Mouse (Mus musculus) limb, embryonic 10.5 days (tissue): Measurements from ENCODE around the gene Cd28. TPM values are rescaled to one million over a fixed set of nuclear protein-coding genes. Genes with fewer than 3 reads are reported as not detected.
"Not testable (repeated sequence)": the region's sequence is repeated elsewhere in the genome, so short reads cannot be mapped to it uniquely, and the experiment has no call there.

ENCODE experiments used
- DNase-seq: peaks from one replicate; pipeline ENCODE4 v3.0.0-alpha.2; 2017; ENCODE audit warnings: low spot score
- H3K27ac ChIP-seq: fragments of 300-500 bp; sonication (generic); 2 replicates; pipeline ENCODE4 v1.5.1; 2016; ENCODE audit warnings: mild to moderate bottlenecking
- H3K27me3 ChIP-seq: fragments of 300-500 bp; sonication (generic); 2 replicates; pipeline ENCODE4 v1.6.1; 2016; ENCODE audit warnings: low read depth, mild to moderate bottlenecking; ENCODE audit not compliant: poor library complexity, severe bottlenecking
- H3K36me3 ChIP-seq: fragments of 300-500 bp; sonication (generic); 2 replicates; pipeline ENCODE4 v1.6.1; 2016; ENCODE audit warnings: mild to moderate bottlenecking, moderate library complexity
- H3K4me1 ChIP-seq: fragments of 300-500 bp; sonication (generic); 2 replicates; pipeline ENCODE4 v1.6.1; 2016
- H3K4me3 ChIP-seq: fragments of 300-500 bp; sonication (generic); 2 replicates; pipeline ENCODE4 v1.5.1; 2016; ENCODE audit warnings: mild to moderate bottlenecking, moderate library complexity
- H3K9me3 ChIP-seq: fragments of 300-500 bp; sonication (generic); replicated peaks from 2 replicates; pipeline ENCODE4 v1.6.1; 2016; ENCODE audit warnings: mild to moderate bottlenecking
- WGBS: fragments of 180-500 bp; shearing (Covaris S2); methylation state at CpG from one replicate; pipeline ENCODE4 v1.1.7; 2016; 5-methylcytosine and 5-hydroxymethylcytosine counted together
- polyA plus RNA-seq: library from polyadenylated mRNA; unstranded; fragments of >200 nt; fragmentation: Nextera tagmentation; extraction: Ambion mirVana; gene quantifications from 2 replicates; pipeline ENCODE4 v1.2.1, GENCODE M21; 2016

Gene Cd28
- polyA plus RNA-seq, 1 experiment from 2014 or later, result 0.09 TPM

DNA sequence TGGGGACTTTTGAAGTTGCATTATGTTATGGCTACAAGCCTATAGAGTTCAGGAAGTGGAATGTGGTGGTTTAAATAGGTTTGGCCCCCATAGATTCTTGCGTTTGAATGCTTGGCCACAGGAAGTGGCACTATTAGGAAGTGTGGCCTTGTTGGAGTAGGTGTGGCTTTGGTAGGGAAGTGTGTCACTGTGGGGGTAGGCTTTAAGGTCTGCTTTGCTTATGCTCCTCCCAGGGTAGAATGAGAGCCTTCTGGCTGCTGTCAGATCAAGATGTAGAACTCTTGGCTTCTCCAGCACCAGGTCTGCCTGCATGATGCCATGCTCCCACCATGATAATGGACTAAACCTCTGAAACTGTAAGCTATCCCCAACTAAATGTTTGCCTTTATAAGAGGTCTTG lies 95.4 kb downstream of the Cd28 start:
- no peak overlapping the region for H3K4me3 ChIP-seq
- no peaks in the 10 kb centered on the region for H3K9me3 ChIP-seq
- no peaks in the 10 kb centered on the region for H3K4me1 ChIP-seq
- H3K27ac ChIP-seq, result no peak overlapping the region
- DNase-seq, result no peak
- H3K27me3 ChIP-seq, result no peaks in the 10 kb centered on the region
- 83% methylated on average over 1 of the region's 1 CpGs for WGBS
- no peaks in the 10 kb centered on the region for H3K36me3 ChIP-seq

GRCm38 (mm10) chr1:60813411-60813810 lies 96.8 kb downstream of the Cd28 start:
- DNase-seq, result no peak
- H3K27me3 ChIP-seq, result no peaks in the 10 kb centered on the region
- no peaks in the 10 kb centered on the region for H3K9me3 ChIP-seq
- no peaks in the 10 kb centered on the region for H3K4me1 ChIP-seq
- H3K36me3 ChIP-seq, result no peaks in the 10 kb centered on the region
- 88% methylated on average over 2 of the region's 2 CpGs for WGBS
- H3K27ac ChIP-seq, result no peak overlapping the region
- H3K4me3 ChIP-seq, result no peak overlapping the region

GRCm38 (mm10) chr1:60815912-60816311 lies 99.3 kb downstream of the Cd28 start:
- no peak for DNase-seq
- H3K36me3 ChIP-seq, result no peaks in the 10 kb centered on the region
- H3K4me3 ChIP-seq, result no peak overlapping the region
- H3K9me3 ChIP-seq, result no peaks in the 10 kb centered on the region
- no peak overlapping the region for H3K27ac ChIP-seq
- 91% methylated on average over 6 of the region's 6 CpGs for WGBS
- no peaks in the 10 kb centered on the region for H3K4me1 ChIP-seq
- no peaks in the 10 kb centered on the region for H3K27me3 ChIP-seq

DNA sequence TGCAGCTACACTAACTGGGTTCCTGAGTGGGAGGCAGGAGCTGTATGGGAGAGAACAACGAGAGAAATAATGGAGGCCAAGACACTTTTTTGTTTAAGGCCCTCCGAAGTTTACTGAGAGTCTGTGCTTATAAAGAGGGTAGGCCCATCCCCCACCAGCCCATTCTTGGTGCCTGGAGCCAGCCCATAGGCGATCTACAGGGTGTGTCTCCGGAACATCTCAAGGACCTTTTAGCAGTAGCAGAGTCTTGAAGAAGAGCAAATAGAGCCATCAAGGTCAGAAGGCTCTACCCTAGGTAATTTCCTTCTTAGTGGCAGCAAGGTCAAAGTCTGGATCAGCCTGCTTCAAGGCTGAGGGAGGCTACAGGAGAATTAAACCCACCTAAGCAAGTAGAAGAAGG lies 101.9 kb downstream of the Cd28 start:
- not testable (repeated sequence) for H3K36me3 ChIP-seq, H3K27ac ChIP-seq, H3K4me3 ChIP-seq, DNase-seq, H3K4me1 ChIP-seq, H3K27me3 ChIP-seq, H3K9me3 ChIP-seq
- 80% methylated on average over 4 of the region's 4 CpGs for WGBS

DNA sequence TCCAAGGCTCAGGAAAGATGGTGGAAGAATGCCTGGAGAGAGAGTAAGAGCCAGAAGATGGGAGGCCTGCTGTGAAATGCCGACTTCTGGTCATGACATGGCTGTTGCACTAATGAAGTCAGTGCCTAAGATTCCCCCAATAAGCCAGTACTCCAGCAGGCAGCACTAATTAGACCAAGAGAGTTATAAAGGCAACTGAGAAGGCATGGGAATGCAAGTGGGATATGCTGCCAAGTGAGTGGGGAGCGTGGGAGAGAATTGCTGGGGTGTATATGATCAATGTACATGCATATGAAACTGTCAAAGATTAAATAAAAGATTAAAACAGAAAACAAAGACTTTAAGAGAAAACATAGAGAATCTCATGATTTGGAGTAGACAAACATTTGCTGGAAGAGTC lies 103.4 kb downstream of the Cd28 start:
- no peaks in the 10 kb centered on the region for H3K27me3 ChIP-seq
- H3K27ac ChIP-seq, result no peak overlapping the region
- H3K36me3 ChIP-seq, result no peaks in the 10 kb centered on the region
- DNase-seq, result no peak
- no peaks in the 10 kb centered on the region for H3K4me1 ChIP-seq
- no peaks in the 10 kb centered on the region for H3K9me3 ChIP-seq
- no peak overlapping the region for H3K4me3 ChIP-seq
- 94% methylated on average over 2 of the region's 2 CpGs for WGBS

- Histone ChIP-seq H3K36me3 (no peaks in the 10 kb centered on the region), H3K4me3 (no peak overlapping the region), H3K27me3 (no peaks in the 10 kb centered on the region), H3K9me3 (no peaks in the 10 kb centered on the region), H3K27ac (no peak overlapping the region), H3K4me1 (no peaks in the 10 kb centered on the region)
- no peak for DNase-seq
- WGBS, result 82% methylated on average over 2 of the region's 2 CpGs
Observed at GRCm38 (mm10) chr1:60820981-60821380, 104.4 kb downstream of the Cd28 start.

DNA sequence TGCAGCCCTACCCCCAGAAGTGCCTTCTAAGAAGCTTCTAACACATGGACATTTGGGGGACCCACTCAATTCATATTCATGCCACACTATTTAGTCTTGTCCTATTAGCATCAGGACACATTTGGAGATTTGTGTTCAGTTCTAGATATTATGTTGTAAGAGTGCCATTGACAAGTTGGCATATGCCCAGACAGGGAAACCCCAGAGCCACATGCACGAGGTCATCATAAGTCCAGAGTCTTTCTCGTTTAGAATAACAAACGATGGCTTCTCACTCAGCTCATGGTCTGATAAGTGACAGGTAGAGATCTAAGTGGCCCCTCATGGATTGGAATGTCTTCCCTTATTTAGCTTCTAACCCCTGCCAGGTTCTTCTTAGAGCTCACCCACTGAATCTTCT lies 105.0 kb downstream of the Cd28 start:
- WGBS, result 84% methylated on average over 3 of the region's 3 CpGs
- H3K27ac ChIP-seq, result no peak overlapping the region
- DNase-seq, result no peak
- H3K4me1 ChIP-seq, result no peaks in the 10 kb centered on the region
- no peaks in the 10 kb centered on the region for H3K9me3 ChIP-seq
- H3K36me3 ChIP-seq, result no peaks in the 10 kb centered on the region
- H3K4me3 ChIP-seq, result no peak overlapping the region
- H3K27me3 ChIP-seq, result no peaks in the 10 kb centered on the region

Other genes with a start within 250 kb of the Cd28 start
- gene Raph1, start 149.7 kb upstream of the Cd28 start, polyA plus RNA-seq, result 20.4 and 22.7 TPM in 2 replicates
- not detected in 2 replicates for gene Ctla4, start 170.2 kb downstream of the Cd28 start, polyA plus RNA-seq